Mouse (Mus musculus) A20 (cell line): ENCODE data around the gene Capn11.

ENCODE experiments used
- DNase-seq: peaks from one replicate; pipeline ENCODE4 v3.0.0-alpha.2; 2011; ENCODE audit warnings: low read depth, low spot score

Capn11 gene

GRCm38 (mm10) chr17:45582715-45583355 lies 76.3 kb downstream of the Capn11 start:
- peak; percentile 69 for DNase-seq

- no peak for DNase-seq
Measured at GRCm38 (mm10) chr17:45582188-45582587, 76.9 kb downstream of the Capn11 start.

GRCm38 (mm10) chr17:45581567-45581983 lies 77.5 kb downstream of the Capn11 start:
- peak; percentile 76 for DNase-seq

GRCm38 (mm10) chr17:45580958-45581477 lies 78.1 kb downstream of the Capn11 start:
- no peak for DNase-seq
